Mouse (Mus musculus): ENCODE data around the gene Podnl1. TPM values are rescaled to one million over a fixed set of nuclear protein-coding genes. Genes with fewer than 3 reads are reported as not detected.

The Podnl1 gene
- polyA plus RNA-seq, 1 experiment from 2014 or later, result 0.32 TPM

DNA sequence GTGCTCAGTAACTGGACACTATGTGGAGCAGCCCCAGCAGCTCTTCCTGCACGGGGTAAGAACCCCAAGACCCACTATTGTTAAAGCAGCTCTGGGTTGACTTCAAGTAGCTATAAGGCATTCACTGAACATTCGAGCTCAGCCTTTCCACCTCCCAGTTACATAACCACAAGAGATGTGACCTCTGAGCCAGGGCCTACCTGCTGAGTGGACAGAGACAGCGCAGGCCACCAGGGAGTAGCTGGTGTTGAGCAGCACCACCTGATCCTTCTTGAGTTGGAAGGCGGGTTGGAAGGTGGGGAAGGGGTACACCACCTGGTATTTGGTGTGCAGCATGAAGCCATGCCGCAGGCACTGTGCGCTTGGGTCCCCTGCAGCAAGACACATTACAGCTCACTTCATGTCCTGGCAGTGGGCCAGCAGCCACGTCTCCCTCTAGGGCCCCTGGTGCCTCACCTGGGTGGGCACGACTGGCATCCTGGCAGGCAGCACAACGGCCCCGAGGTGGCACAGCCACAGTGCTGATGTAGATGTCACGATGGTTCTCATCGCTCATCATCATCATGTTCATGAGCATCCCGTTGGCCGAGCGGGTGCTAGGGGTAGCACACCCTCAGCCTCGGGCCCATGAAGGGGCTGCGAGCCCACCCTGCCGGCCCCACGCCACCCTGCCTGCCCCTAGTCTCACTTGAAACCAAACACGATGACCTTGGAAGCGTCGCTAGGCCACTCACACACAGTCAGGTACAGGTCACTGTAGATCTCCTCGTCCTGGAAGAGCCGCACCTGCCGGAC, 24.1 kb upstream of the Podnl1 start:
- no peaks in the 10 kb centered on the region for H3K9me3 ChIP-seq
- no peak for ATAC-seq (replicated peaks)
- 90% methylated on average over 25 of the region's 25 CpGs for WGBS
- H3K4me2 ChIP-seq (replicated peaks), result no peak overlapping the region
- peaks cover 28% of the 10 kb centered on the region for H3K36me3 ChIP-seq
- H3K9ac ChIP-seq (replicated peaks), result no peak overlapping the region
- H3K4me1 ChIP-seq, result peaks cover 31% of the 10 kb centered on the region
- no peaks in the 10 kb centered on the region for H3K27me3 ChIP-seq
- no peak overlapping the region for H3K27ac ChIP-seq (replicated peaks)
- H3K4me3 ChIP-seq, result no peak overlapping the region

GRCm38 (mm10) chr8:84103601-84104000, 22.2 kb upstream of the Podnl1 start:
- no peak for ATAC-seq (replicated peaks)
- H3K36me3 ChIP-seq, result peaks cover 12% of the 10 kb centered on the region
- no peaks in the 10 kb centered on the region for H3K9me3 ChIP-seq
- WGBS, result 50% methylated on average over 3 of the region's 3 CpGs
- no peaks in the 10 kb centered on the region for H3K27me3 ChIP-seq
- H3K9ac ChIP-seq (replicated peaks), result peak overlapping the region; percentile 76
- peaks cover 31% of the 10 kb centered on the region for H3K4me1 ChIP-seq
- H3K4me2 ChIP-seq (replicated peaks), result peak overlapping the region; percentile 77
- H3K27ac ChIP-seq (replicated peaks), result peak overlapping the region; percentile 92
- peak overlapping the region; percentile 68 for H3K4me3 ChIP-seq

GRCm38 (mm10) chr8:84104221-84104620, 21.6 kb upstream of the Podnl1 start:
- ATAC-seq (replicated peaks), result peak; percentile 76
- Histone ChIP-seq H3K4me1 (peaks cover 31% of the 10 kb centered on the region), H3K9me3 (no peaks in the 10 kb centered on the region), H3K4me3 (peak overlapping the region; percentile 68), H3K27ac (replicated peaks) (peak overlapping the region; percentile 92), H3K27me3 (no peaks in the 10 kb centered on the region), H3K9ac (replicated peaks) (peak overlapping the region; percentile 76), H3K4me2 (replicated peaks) (peak overlapping the region; percentile 77), H3K36me3 (peaks cover 12% of the 10 kb centered on the region; the same call in 1 of the 2 replicates)
- WGBS, result under 1% methylated on average over 17 of the region's 29 CpGs

- Histone ChIP-seq H3K36me3 (peaks cover 9% of the 10 kb centered on the region; the same call in 1 of the 2 replicates), H3K9me3 (no peaks in the 10 kb centered on the region), H3K27me3 (no peaks in the 10 kb centered on the region), H3K4me1 (peaks cover 31% of the 10 kb centered on the region), H3K9ac (replicated peaks) (peak within 1 kb of the TSS; percentile 76), H3K27ac (replicated peaks) (peak within 1 kb of the TSS; percentile 92), H3K4me2 (replicated peaks) (peak within 1 kb of the TSS; percentile 77), H3K4me3 (peak within 1 kb of the TSS; percentile 68)
- WGBS, result 6% methylated on average over 42 of the region's 42 CpGs
- peak; percentile 97 for ATAC-seq (replicated peaks)
Observed at GRCm38 (mm10) chr8:84104697-84105609, 20.8 kb upstream of the Podnl1 start, which contains the start of gene Dcaf15. Dcaf15 (minus strand) TSS chr8:84104768.

- Histone ChIP-seq H3K9me3 (no peaks in the 10 kb centered on the region), H3K27me3 (no peaks in the 10 kb centered on the region), H3K4me1 (peaks cover 31% of the 10 kb centered on the region), H3K36me3 (peaks cover 5% of the 10 kb centered on the region; the same call in 1 of the 2 replicates), H3K4me3 (no peak overlapping the region; the same call in 1 of the 2 replicates), H3K27ac (replicated peaks) (peak overlapping the region; percentile 82; the same call in 1 of the 2 replicates), H3K4me2 (replicated peaks) (peak overlapping the region; percentile 51; the same call in 1 of the 2 replicates), H3K9ac (replicated peaks) (no peak overlapping the region)
- WGBS, result 83% methylated on average over 2 of the region's 2 CpGs
- ATAC-seq (replicated peaks), result no peak
Observed at GRCm38 (mm10) chr8:84105676-84106075, 20.1 kb upstream of the Podnl1 start.

DNA sequence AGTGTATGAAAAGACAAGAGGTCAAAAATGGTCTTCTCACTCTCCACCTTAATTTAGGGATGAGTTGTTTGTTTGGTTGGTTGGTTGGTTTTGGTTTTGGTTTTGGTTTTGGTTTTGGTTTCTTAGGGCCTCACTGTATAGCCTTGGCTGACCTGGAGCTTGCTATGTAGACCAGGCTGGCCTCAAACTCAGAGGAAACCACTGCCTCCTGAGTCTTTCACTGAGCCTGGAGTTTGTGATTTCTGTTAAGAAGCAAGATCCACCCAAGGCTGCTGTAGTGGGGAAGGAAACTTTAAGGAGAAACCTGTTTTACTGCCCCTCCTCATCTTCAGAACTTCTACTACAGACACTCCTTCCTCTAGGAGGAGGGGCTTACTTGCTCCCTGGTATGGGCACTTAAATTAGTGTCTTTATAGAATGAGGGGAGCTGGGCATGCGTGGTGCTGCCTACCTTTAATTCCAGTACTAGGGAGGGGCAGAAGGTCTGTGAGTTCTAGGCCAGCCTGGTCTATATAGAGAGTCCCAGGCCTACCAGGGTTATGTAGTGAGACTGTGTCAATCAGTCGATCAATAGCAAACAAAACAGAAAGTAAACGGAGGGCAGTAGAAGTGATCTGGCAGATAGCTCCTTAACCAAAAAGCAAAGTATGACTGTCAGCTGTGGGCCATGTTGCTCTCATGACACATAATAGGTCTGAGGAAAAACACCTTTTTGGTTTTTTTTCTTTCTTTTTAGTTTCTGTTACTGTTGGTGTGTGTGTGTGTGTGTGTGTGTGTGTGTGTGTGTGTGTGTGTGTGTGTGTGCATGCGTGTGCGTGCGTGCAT, 19.4 kb upstream of the Podnl1 start:
- Histone ChIP-seq H3K27me3 (no peaks in the 10 kb centered on the region), H3K27ac (replicated peaks) (no peak overlapping the region), H3K4me2 (replicated peaks) (no peak overlapping the region), H3K9ac (replicated peaks) (no peak overlapping the region), H3K36me3 (peaks cover 5% of the 10 kb centered on the region; the same call in 1 of the 2 replicates), H3K4me1 (peaks cover 28% of the 10 kb centered on the region), H3K9me3 (no peaks in the 10 kb centered on the region), H3K4me3 (no peak overlapping the region)
- whole genome bisulfite sequencing, result 94% methylated on average over 6 of the region's 6 CpGs
- no peak for ATAC-seq (replicated peaks)

DNA sequence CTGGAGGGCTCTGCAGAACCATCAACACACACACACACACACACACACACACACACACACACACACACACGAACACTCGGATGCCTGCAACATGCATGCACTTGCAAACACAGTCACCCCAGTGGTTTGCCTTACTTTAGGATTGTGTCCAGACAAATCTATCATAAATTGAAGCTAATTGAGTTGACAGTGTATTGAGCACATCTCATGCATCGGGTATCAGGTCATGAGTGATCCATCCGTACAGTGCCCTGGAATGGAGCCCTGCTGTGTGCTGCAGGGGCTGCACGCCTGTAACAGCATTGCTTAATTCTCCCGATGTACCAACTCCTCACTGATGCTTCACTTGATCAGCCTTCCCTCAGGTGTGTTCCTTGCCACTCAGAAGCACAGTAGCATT, 10.1 kb upstream of the Podnl1 start:
- Histone ChIP-seq H3K4me2 (replicated peaks) (no peak overlapping the region), H3K9me3 (no peaks in the 10 kb centered on the region), H3K27ac (replicated peaks) (no peak overlapping the region), H3K9ac (replicated peaks) (no peak overlapping the region), H3K36me3 (no peaks in the 10 kb centered on the region), H3K4me1 (no peaks in the 10 kb centered on the region), H3K27me3 (no peaks in the 10 kb centered on the region), H3K4me3 (no peak overlapping the region)
- no peak for ATAC-seq (replicated peaks)
- WGBS, result 92% methylated on average over 6 of the region's 6 CpGs

GRCm38 (mm10) chr8:84122151-84122550, 3.6 kb upstream of the Podnl1 start:
- WGBS, result 88% methylated on average over 3 of the region's 3 CpGs
- H3K36me3 ChIP-seq, result no peaks in the 10 kb centered on the region
- no peaks in the 10 kb centered on the region for H3K27me3 ChIP-seq
- no peak for ATAC-seq (replicated peaks)
- no peaks in the 10 kb centered on the region for H3K9me3 ChIP-seq
- no peak overlapping the region for H3K9ac ChIP-seq (replicated peaks)
- no peaks in the 10 kb centered on the region for H3K4me1 ChIP-seq
- no peak overlapping the region for H3K27ac ChIP-seq (replicated peaks)
- H3K4me3 ChIP-seq, result no peak overlapping the region
- H3K4me2 ChIP-seq (replicated peaks), result no peak overlapping the region

DNA sequence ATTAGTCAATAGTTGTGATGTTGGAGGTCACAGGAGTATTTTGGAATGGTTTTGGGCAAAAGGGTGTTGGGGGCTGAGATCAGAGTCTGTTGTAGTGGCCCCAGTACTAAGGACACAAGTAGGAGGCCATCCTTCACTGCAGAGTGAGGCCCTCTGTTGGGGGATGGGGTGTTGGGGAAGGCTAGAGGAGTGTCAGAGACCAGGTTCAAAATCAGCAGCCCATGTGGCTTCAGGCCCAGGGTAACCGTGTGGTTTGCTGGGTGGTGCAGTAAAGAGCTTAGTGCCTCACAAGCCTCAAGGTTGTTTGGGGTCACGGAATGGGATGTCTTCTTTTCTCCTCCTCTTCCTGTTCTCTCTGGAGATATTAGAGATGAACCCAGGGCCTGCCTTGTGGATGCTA, 953 bp downstream of the Podnl1 start:
- no peak for ATAC-seq (replicated peaks)
- Histone ChIP-seq H3K4me2 (replicated peaks) (no peak overlapping the region), H3K9me3 (no peaks in the 10 kb centered on the region), H3K36me3 (peaks cover 2% of the 10 kb centered on the region; the same call in 1 of the 2 replicates), H3K4me1 (0 out of 2 replicates have a peak, but pooled peaks cover 5% of the 10 kb centered on the region), H3K27me3 (no peaks in the 10 kb centered on the region), H3K4me3 (no peak overlapping the region), H3K9ac (replicated peaks) (no peak overlapping the region), H3K27ac (replicated peaks) (no peak overlapping the region)
- 72% methylated on average over 2 of the region's 2 CpGs for WGBS

DNA sequence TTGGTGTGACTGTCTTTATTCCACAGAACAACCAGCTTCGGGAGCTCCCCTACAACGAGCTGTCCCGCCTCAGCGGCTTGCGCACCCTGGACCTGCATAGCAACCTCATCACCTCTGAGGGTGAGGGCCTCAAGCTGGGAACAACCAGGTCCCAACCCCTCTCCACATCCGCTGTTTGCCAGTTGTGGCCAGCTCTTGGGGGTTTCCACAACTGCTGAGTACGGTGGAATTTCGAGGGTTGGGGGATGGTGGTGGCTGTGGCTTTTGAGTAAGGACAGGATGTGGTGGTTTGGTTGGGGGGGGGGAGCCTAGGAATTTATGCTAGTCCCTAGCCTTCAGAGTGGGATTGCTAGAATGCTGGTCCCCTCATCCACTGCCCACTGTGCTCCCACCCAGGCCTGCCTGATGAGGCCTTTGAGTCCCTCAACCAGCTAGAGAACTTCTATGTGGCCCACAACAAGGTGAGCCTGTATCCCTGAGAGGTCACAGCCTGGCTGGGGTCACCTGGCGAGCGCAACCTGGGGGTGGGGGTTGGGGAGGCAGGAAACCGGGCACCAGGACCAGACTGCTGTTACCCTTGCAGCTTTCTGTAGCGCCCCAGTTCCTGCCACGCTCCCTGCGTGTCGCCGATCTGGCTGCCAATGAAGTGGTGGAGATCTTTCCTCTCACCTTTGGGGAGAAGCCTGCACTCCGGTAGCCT, 1.6 kb downstream of the Podnl1 start:
- H3K9me3 ChIP-seq, result no peaks in the 10 kb centered on the region
- ATAC-seq (replicated peaks), result no peak
- peaks cover 2% of the 10 kb centered on the region; the same call in 1 of the 2 replicates for H3K36me3 ChIP-seq
- WGBS, result 76% methylated on average over 17 of the region's 17 CpGs
- no peak overlapping the region for H3K9ac ChIP-seq (replicated peaks)
- H3K4me2 ChIP-seq (replicated peaks), result no peak overlapping the region
- H3K4me1 ChIP-seq, result 0 out of 2 replicates have a peak, but pooled peaks cover 5% of the 10 kb centered on the region
- H3K27ac ChIP-seq (replicated peaks), result no peak overlapping the region
- no peaks in the 10 kb centered on the region for H3K27me3 ChIP-seq
- H3K4me3 ChIP-seq, result no peak overlapping the region

DNA sequence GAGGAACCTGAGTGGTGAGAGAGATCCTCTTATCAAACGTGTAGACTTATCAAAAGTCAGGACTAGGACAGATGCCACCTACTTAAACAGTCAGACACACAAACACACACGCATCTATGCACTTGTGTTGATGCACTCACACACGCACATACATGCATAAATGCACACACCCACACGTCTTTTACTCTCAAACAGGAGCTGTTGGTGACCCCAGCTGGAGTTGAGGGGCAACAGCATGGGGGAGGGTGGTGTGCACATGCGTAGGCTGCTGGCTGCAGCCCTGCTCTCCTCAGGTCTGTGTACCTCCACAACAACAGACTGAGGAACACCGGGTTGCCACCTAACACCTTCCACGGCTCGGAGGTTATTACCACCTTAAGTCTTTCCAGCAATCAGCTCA, 2.5 kb downstream of the Podnl1 start:
- H3K4me3 ChIP-seq, result no peak overlapping the region
- H3K4me1 ChIP-seq, result 0 out of 2 replicates have a peak, but pooled peaks cover 5% of the 10 kb centered on the region
- no peak overlapping the region for H3K4me2 ChIP-seq (replicated peaks)
- no peaks in the 10 kb centered on the region for H3K27me3 ChIP-seq
- peaks cover 6% of the 10 kb centered on the region; the same call in 1 of the 2 replicates for H3K36me3 ChIP-seq
- H3K27ac ChIP-seq (replicated peaks), result no peak overlapping the region
- 72% methylated on average over 8 of the region's 8 CpGs for WGBS
- no peak overlapping the region for H3K9ac ChIP-seq (replicated peaks)
- no peaks in the 10 kb centered on the region for H3K9me3 ChIP-seq
- no peak; the same call in 1 of the 2 replicates for ATAC-seq (replicated peaks)

All from forebrain, embryonic 15.5 days (tissue).